Mouse (Mus musculus): ENCODE results near the gene Gm11273. TPM values are rescaled to one million over a fixed set of nuclear protein-coding genes. Genes with fewer than 3 reads are reported as not detected.
A peak's percentile ranks its signal among the peaks of the same experiment; 100 is the strongest.

Gene Gm11273
- polyA plus RNA-seq, 1 experiment from 2014 or later, result 6.4 TPM

DNA sequence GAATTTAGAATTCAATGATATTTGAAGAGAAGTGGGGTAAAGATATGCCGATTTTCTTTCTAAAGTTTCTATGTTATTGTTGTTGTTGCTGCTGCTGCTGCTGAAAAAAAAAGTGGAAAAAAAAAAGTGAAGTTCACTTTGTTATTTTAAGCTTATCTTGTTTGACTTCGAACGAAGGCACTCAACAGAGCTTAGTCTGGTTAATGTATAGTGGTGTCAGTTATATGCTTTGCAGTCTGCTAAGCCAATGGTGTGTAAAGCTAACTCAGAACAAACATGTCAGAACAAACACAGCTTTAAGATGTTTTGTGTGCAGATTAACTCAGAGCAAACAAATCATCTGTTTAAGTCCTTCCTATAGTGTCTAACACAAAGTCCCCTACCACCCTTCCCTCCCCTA lies 47.1 kb downstream of the Gm11273 start:
- Histone ChIP-seq H3K9ac (replicated peaks) (no peak overlapping the region), H3K4me2 (ENCODE audit: low read depth, low read length) (peak overlapping the region; percentile 75), H3K4me3 (ENCODE audit: low read depth, low read length) (no peak overlapping the region), H3K27ac (ENCODE audit: low read depth) (peak overlapping the region; percentile 81), H3K9me3 (ENCODE audit: low read length) (no peaks in the 10 kb centered on the region), H3K4me1 (ENCODE audit: insufficient read depth) (peaks cover 17% of the 10 kb centered on the region; the same call in 1 of the 2 replicates), H3K27me3 (ENCODE audit: insufficient read depth, low read length) (no peaks in the 10 kb centered on the region), H3K36me3 (replicated peaks; ENCODE audit: insufficient read depth, low read length) (0 out of 2 replicates have a peak, but pooled peaks cover 4% of the 10 kb centered on the region)
- WGBS (ENCODE audit: insufficient replicate concordance), result 41% methylated on average over 3 of the region's 3 CpGs
- DNase-seq (no peak), ATAC-seq (no peak)
- TF ChIP-seq EP300 (IDR thresholded peaks at IDR 0.05; ENCODE audit: low read depth) (no peak), CTCF (IDR thresholded peaks at IDR 0.05; ENCODE audit: low read depth) (no peak)

DNA sequence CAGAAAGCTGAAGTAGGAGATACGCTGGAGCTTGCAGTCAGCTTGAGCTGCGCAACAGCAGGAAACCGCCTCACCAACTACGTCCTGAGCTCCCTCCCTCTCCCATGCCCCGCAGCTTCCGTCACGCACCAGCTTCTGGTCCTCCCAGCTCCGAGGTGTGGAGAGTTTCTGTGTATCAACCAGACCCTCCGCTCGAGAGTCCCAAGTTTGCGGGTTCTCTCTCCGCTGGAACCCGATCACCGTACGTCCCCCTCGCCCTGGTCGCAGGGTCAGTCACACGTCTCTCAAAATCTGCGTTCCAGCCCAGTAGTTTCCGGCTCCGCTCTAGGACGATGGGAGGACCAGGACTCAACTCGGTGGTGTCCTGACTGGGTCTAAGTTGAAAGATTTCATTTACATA lies 47.8 kb downstream of the Gm11273 start, which contains the start of gene Zscan26:
Gene Zscan26, minus strand, starts transcription at position 282 of the 400 bp plus-strand sequence.
- DNase-seq (peak; percentile 85), ATAC-seq (peak; percentile 95)
- under 1% methylated on average over 23 of the region's 23 CpGs for WGBS (ENCODE audit: insufficient replicate concordance)
- Histone ChIP-seq H3K9me3 (ENCODE audit: low read length) (no peaks in the 10 kb centered on the region), H3K36me3 (replicated peaks; ENCODE audit: insufficient read depth, low read length) (0 out of 2 replicates have a peak, but pooled peaks cover 4% of the 10 kb centered on the region), H3K27me3 (ENCODE audit: insufficient read depth, low read length) (no peaks in the 10 kb centered on the region), H3K4me3 (ENCODE audit: low read depth, low read length) (peak within 1 kb of the TSS; percentile 58), H3K4me2 (ENCODE audit: low read depth, low read length) (peak within 1 kb of the TSS; percentile 75), H3K27ac (ENCODE audit: low read depth) (peak within 1 kb of the TSS; percentile 81), H3K4me1 (ENCODE audit: insufficient read depth) (peaks cover 23% of the 10 kb centered on the region), H3K9ac (replicated peaks) (peak within 1 kb of the TSS; percentile 61)
- TF ChIP-seq CTCF (IDR thresholded peaks at IDR 0.05; ENCODE audit: low read depth) (no peak), EP300 (IDR thresholded peaks at IDR 0.05; ENCODE audit: low read depth) (0 out of 2 replicates have a peak, but pooled peaks have one; percentile 38)

DNA sequence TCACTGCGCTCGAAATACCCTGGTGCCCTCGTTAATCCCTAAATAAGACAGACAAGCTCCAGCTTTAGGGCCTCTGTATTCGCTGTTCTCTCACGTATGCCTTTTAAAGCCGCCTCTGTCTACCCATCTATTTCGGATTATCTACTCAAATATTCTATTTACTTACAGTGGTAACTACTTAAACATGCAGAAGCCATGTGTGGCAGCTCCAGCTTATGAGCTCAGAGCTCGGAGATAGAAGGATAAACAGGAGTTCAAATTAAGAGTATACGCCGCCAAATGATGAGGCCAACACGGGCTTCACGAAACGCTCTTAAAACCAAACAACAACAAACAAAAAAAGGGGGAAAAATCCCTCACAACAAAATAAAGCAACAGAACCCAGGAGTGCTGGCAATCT lies 48.2 kb downstream of the Gm11273 start:
- no peak for DNase-seq
- ATAC-seq, result peak; percentile 15; the same call in 1 of the 2 replicates
- Histone ChIP-seq H3K4me1 (ENCODE audit: insufficient read depth) (peaks cover 25% of the 10 kb centered on the region), H3K4me2 (ENCODE audit: low read depth, low read length) (peak overlapping the region; percentile 75), H3K4me3 (ENCODE audit: low read depth, low read length) (peak overlapping the region; percentile 58), H3K36me3 (replicated peaks; ENCODE audit: insufficient read depth, low read length) (peaks cover 4% of the 10 kb centered on the region; the same call in 1 of the 2 replicates), H3K27me3 (ENCODE audit: insufficient read depth, low read length) (no peaks in the 10 kb centered on the region), H3K9me3 (ENCODE audit: low read length) (no peaks in the 10 kb centered on the region), H3K9ac (replicated peaks) (peak overlapping the region; percentile 61), H3K27ac (ENCODE audit: low read depth) (peak overlapping the region; percentile 81)
- 2% methylated on average over 13 of the region's 13 CpGs for WGBS (ENCODE audit: insufficient replicate concordance)
- TF ChIP-seq EP300 (IDR thresholded peaks at IDR 0.05; ENCODE audit: low read depth) (no peak), CTCF (IDR thresholded peaks at IDR 0.05; ENCODE audit: low read depth) (no peak)

Other genes starting within 250 kb of the Gm11273 start
- not detected in 2 replicates for gene Gpx5, start 208.7 kb downstream of the Gm11273 start, polyA plus RNA-seq (2015; fragmentation: Nextera tagmentation; extraction: Ambion mirVana)
- gene Gpx6, start 189.3 kb downstream of the Gm11273 start, polyA plus RNA-seq (2015; fragmentation: Nextera tagmentation; extraction: Ambion mirVana), result 0.08 and 0.18 TPM in 2 replicates
- not detected in 2 replicates for gene Olfr1367, start 154.5 kb downstream of the Gm11273 start, polyA plus RNA-seq (2015; fragmentation: Nextera tagmentation; extraction: Ambion mirVana)
- gene Zscan12, start 138.6 kb downstream of the Gm11273 start, polyA plus RNA-seq (2015; fragmentation: Nextera tagmentation; extraction: Ambion mirVana), result 2.4 and 2.7 TPM in 2 replicates
- 22.2 and 24.6 TPM in 2 replicates for gene Zkscan3, start 98.7 kb downstream of the Gm11273 start, polyA plus RNA-seq (2015; fragmentation: Nextera tagmentation; extraction: Ambion mirVana)
- gene Pgbd1, start 60.4 kb downstream of the Gm11273 start, polyA plus RNA-seq (2015; fragmentation: Nextera tagmentation; extraction: Ambion mirVana), result 0.31 and 0.39 TPM in 2 replicates
- gene Zscan26, start 47.7 kb downstream of the Gm11273 start, polyA plus RNA-seq (2015; fragmentation: Nextera tagmentation; extraction: Ambion mirVana), result 13.3 and 15.2 TPM in 2 replicates
- 2.0 TPM in 2 replicates for gene Nkapl, start 32.9 kb downstream of the Gm11273 start, polyA plus RNA-seq (2015; fragmentation: Nextera tagmentation; extraction: Ambion mirVana)
- gene Zkscan4, start 22.5 kb downstream of the Gm11273 start, polyA plus RNA-seq (2015; fragmentation: Nextera tagmentation; extraction: Ambion mirVana), result 0.77 and 0.78 TPM in 2 replicates
- not detected in 2 replicates for gene Gm10065, start 22.0 kb downstream of the Gm11273 start, polyA plus RNA-seq (2015; fragmentation: Nextera tagmentation; extraction: Ambion mirVana)
- gene AK157302, start 6.2 kb downstream of the Gm11273 start, polyA plus RNA-seq (2015; fragmentation: Nextera tagmentation; extraction: Ambion mirVana), result 0.52 and 0.70 TPM in 2 replicates
- gene Zkscan8, start 29.7 kb upstream of the Gm11273 start, polyA plus RNA-seq (2015; fragmentation: Nextera tagmentation; extraction: Ambion mirVana), result 1.2 and 1.6 TPM in 2 replicates
- not detected in 2 replicates for gene Olfr1366, start 41.4 kb upstream of the Gm11273 start, polyA plus RNA-seq (2015; fragmentation: Nextera tagmentation; extraction: Ambion mirVana)
- gene Olfr1535, start 58.5 kb upstream of the Gm11273 start, polyA plus RNA-seq (2015; fragmentation: Nextera tagmentation; extraction: Ambion mirVana), result 0.02 TPM in 1 of 2 replicates, not detected in the other
- gene Olfr1364, start 80.3 kb upstream of the Gm11273 start, polyA plus RNA-seq (2015; fragmentation: Nextera tagmentation; extraction: Ambion mirVana), result not detected in 2 replicates
- not detected in 2 replicates for gene Olfr1362, start 112.6 kb upstream of the Gm11273 start, polyA plus RNA-seq (2015; fragmentation: Nextera tagmentation; extraction: Ambion mirVana)
- not detected in 2 replicates for gene Olfr11, start 141.1 kb upstream of the Gm11273 start, polyA plus RNA-seq (2015; fragmentation: Nextera tagmentation; extraction: Ambion mirVana)
- not detected in 2 replicates for gene Olfr1361, start 162.0 kb upstream of the Gm11273 start, polyA plus RNA-seq (2015; fragmentation: Nextera tagmentation; extraction: Ambion mirVana)
- gene Olfr1360, start 176.0 kb upstream of the Gm11273 start, polyA plus RNA-seq (2015; fragmentation: Nextera tagmentation; extraction: Ambion mirVana), result not detected in 2 replicates
- not detected in 2 replicates for gene Olfr1359, start 196.7 kb upstream of the Gm11273 start, polyA plus RNA-seq (2015; fragmentation: Nextera tagmentation; extraction: Ambion mirVana)
- 0.51 and 1.9 TPM in 2 replicates for gene Hist1h2bl, start 214.7 kb upstream of the Gm11273 start, polyA plus RNA-seq (2015; fragmentation: Nextera tagmentation; extraction: Ambion mirVana)
- gene Hist1h2ai, start 215.0 kb upstream of the Gm11273 start, polyA plus RNA-seq (2015; fragmentation: Nextera tagmentation; extraction: Ambion mirVana), result 16.4 and 20.2 TPM in 2 replicates
- gene Hist1h3h, start 216.2 kb upstream of the Gm11273 start, polyA plus RNA-seq (2015; fragmentation: Nextera tagmentation; extraction: Ambion mirVana), result 7.1 and 8.7 TPM in 2 replicates
- gene Hist1h2bm, start 220.6 kb upstream of the Gm11273 start, polyA plus RNA-seq (2015; fragmentation: Nextera tagmentation; extraction: Ambion mirVana), result 1.6 and 2.3 TPM in 2 replicates
- gene Hist1h4j, start 233.6 kb upstream of the Gm11273 start, polyA plus RNA-seq (2015; fragmentation: Nextera tagmentation; extraction: Ambion mirVana), result 0.19 and 0.32 TPM in 2 replicates
- gene Hist1h4k, start 249.1 kb upstream of the Gm11273 start, polyA plus RNA-seq (2015; fragmentation: Nextera tagmentation; extraction: Ambion mirVana), result 2.4 and 3.6 TPM in 2 replicates

Measured in liver, postnatal 0 days (tissue).